Mouse (Mus musculus) MEL (cell line): ENCODE data around the gene Col18a1.

Source experiments
- CTCF ChIP-seq, 3 experiments: IDR thresholded peaks in 2 of 3; conservative IDR thresholded peaks in 1 of 3; 2 replicates each; pipeline ENCODE4 v1.5.1; 2011 to 2012; ENCODE audit warnings: low read length in 3 of 3, low read depth in 2 of 3, mild to moderate bottlenecking in 2 of 3, improper control_type of control experiment in 1 of 3, inconsistent platforms in 1 of 3, mixed read lengths in 1 of 3, moderate library complexity in 1 of 3; ENCODE audit not compliant: control insufficient read depth in 1 of 3, insufficient read depth in 1 of 3, poor library complexity in 1 of 3, severe bottlenecking in 1 of 3
- GABPA ChIP-seq: IDR thresholded peaks from 2 replicates; pipeline ENCODE4 v1.6.1; 2012; ENCODE audit warnings: low read depth, mild to moderate bottlenecking, inconsistent platforms, low read length, improper control_type of control experiment, moderate library complexity
- GATA1 ChIP-seq: IDR thresholded peaks from 2 replicates; pipeline ENCODE4 v1.6.1; 2011; ENCODE audit warnings: low read depth, low read length, improper control_type of control experiment
- MAFK ChIP-seq: IDR thresholded peaks from 2 replicates; pipeline ENCODE4 v1.6.1; 2011; ENCODE audit warnings: low read depth, mild to moderate bottlenecking, low read length, improper control_type of control experiment, borderline replicate concordance
- MAZ ChIP-seq: IDR thresholded peaks from 2 replicates; pipeline ENCODE4 v1.6.1; 2012; ENCODE audit warnings: low read depth, mild to moderate bottlenecking, inconsistent platforms, low read length, improper control_type of control experiment
- MYC ChIP-seq: IDR thresholded peaks from 2 replicates; pipeline ENCODE4 v1.6.1; 2011; ENCODE audit warnings: low read depth, mild to moderate bottlenecking, low read length, improper control_type of control experiment, moderate library complexity
- TAL1 ChIP-seq: IDR thresholded peaks from 2 replicates; pipeline ENCODE4 v1.6.1; 2012; ENCODE audit warnings: mild to moderate bottlenecking, inconsistent platforms, low read length, moderate library complexity, mixed read lengths
- TBP ChIP-seq: IDR thresholded peaks from 2 replicates; pipeline ENCODE4 v1.8.0; 2011; ENCODE audit warnings: low read depth, low read length, improper control_type of control experiment
- TCF12 ChIP-seq: IDR thresholded peaks from 2 replicates; pipeline ENCODE4 v1.6.1; 2014; ENCODE audit warnings: low read depth, mild to moderate bottlenecking, inconsistent platforms, low read length, improper control_type of control experiment, moderate library complexity
- UBTF ChIP-seq: IDR thresholded peaks from 2 replicates; pipeline ENCODE4 v1.6.1; 2012; ENCODE audit warnings: low read depth, mild to moderate bottlenecking, inconsistent platforms, low read length, improper control_type of control experiment, moderate library complexity, borderline replicate concordance; ENCODE audit not compliant: insufficient read depth
- ZC3H11A ChIP-seq: IDR thresholded peaks from 2 replicates; pipeline ENCODE4 v1.6.1; 2012; ENCODE audit warnings: low read depth, mild to moderate bottlenecking, inconsistent platforms, low read length, improper control_type of control experiment
- ZNF384 ChIP-seq: IDR thresholded peaks from 2 replicates; pipeline ENCODE4 v1.6.1; 2012; ENCODE audit warnings: low read depth, mild to moderate bottlenecking, inconsistent platforms, low read length, improper control_type of control experiment

DNA sequence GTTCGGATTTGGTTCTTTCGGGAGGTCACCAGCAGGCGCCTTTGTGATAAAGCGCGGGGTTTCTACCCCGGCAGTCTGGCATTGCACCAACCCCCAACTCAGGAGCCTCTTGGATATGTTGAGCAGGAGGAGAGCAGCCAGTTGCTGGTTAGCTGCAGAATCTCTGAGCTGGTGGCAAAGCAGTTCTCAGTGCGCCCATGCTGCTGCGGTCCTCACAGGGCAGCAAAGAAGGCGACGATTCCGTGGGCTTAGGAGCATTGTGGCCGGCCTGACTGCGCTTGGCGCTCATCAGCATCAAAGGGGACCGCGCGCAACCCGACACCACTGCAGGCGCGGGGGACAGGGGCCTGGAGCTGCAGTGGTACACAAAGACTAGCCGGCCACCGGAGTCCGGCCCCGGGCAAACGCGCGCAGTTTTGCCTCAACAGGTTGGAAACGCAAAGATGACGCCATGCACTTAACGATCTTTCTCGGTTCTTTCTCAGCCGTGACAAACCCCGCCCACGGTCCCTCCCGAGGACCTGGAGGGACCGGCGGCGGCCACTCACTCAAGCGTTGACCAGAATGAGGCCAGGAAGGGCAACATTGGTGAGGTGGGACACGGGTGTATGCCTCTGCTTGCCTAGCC, 916 bp downstream of the Col18a1 start:
- TF ChIP-seq CTCF (IDR thresholded peaks at IDR 0.05 in 2 of 3, conservative IDR thresholded peaks at IDR 0.05 in 1 of 3; ENCODE audit: control insufficient read depth in 1 of 3, insufficient read depth in 1 of 3, low read depth in 2 of 3, low read length in 3 of 3, poor library complexity in 1 of 3, severe bottlenecking in 1 of 3) (no peak), MAFK (no peak), ZNF384 (no peak), GATA1 (no peak), GABPA (no peak), TAL1 (no peak), MAZ (no peak), TBP (no peak), MYC (no peak), TCF12 (no peak), ZC3H11A (no peak), UBTF (no peak)
